Mouse (Mus musculus): Measurements from ENCODE around the gene Golph3. TPM values are rescaled to one million over a fixed set of nuclear protein-coding genes. Genes with fewer than 3 reads are reported as not detected.

Gene Golph3
- total RNA-seq, 2 experiments from 2014 or later: 89.5 to 92.4 TPM

- no peak for DNase-seq (ENCODE audit: low spot score in 2 of 2)
These were observed 55.3 kb downstream of the Golph3 start for GRCm38 (mm10) chr15:12376491-12377069.

- DNase-seq (ENCODE audit: low spot score in 2 of 2): no peak
These were observed 56.5 kb downstream of the Golph3 start for GRCm38 (mm10) chr15:12377800-12378199.

GRCm38 (mm10) chr15:12380057-12380456 is 58.8 kb downstream of the Golph3 start:
- no peak for DNase-seq (ENCODE audit: low spot score in 2 of 2)

- DNase-seq (ENCODE audit: low spot score in 2 of 2): peak in 1 of 2 experiments; percentile 42
These were observed 59.3 kb downstream of the Golph3 start for GRCm38 (mm10) chr15:12380548-12380947.

- DNase-seq (ENCODE audit: low spot score in 2 of 2): no peak
These were observed 63.4 kb downstream of the Golph3 start for GRCm38 (mm10) chr15:12384679-12385078.

GRCm38 (mm10) chr15:12388726-12389489 is 67.7 kb downstream of the Golph3 start:
- no peak for DNase-seq (ENCODE audit: low spot score in 2 of 2)

GRCm38 (mm10) chr15:12394758-12395157 is 73.5 kb downstream of the Golph3 start:
- DNase-seq (ENCODE audit: low spot score in 2 of 2): no peak

GRCm38 (mm10) chr15:12397032-12397431 is 75.8 kb downstream of the Golph3 start:
- no peak for DNase-seq (ENCODE audit: low spot score in 2 of 2)

Other genes with a start within 250 kb of the Golph3 start
- 100 to 1,000 TPM; 278 to 285 TPM for gene Zfr, start 203.6 kb upstream of the Golph3 start, total RNA-seq (2021)
- gene Mtmr12, start 116.4 kb upstream of the Golph3 start, total RNA-seq (2021): 10 to 100 TPM; 17.4 to 18.8 TPM
- gene 1810049J17Rik, start 449 bp downstream of the Golph3 start, total RNA-seq (2021): 1 to 10 TPM in 1 of 2 experiments, under 1 TPM in 1; 0.91 to 1.7 TPM